Mouse (Mus musculus) neutrophil, adult 83 days (primary cell): ENCODE data around the gene Ccdc12. TPM values are rescaled to one million over a fixed set of nuclear protein-coding genes. Genes with fewer than 3 reads are reported as not detected.

Source experiments
- total RNA-seq, 2 experiments: library from RNA; stranded (reverse); gene quantifications; one replicate each; pipeline ENCODE4 v1.2.4; 2023

The Ccdc12 gene
- total RNA-seq = 100 to 1,000 TPM; 128 to 154 TPM

GRCm38 (mm10) chr9:110656249-110657221 is at the start of gene Ccdc12:
TSS of gene Ccdc12 (plus strand) at chr9:110656503.

GRCm38 (mm10) chr9:110624361-110625166 is 31.7 kb upstream of the Ccdc12 start, which contains the start of gene Nradd:
TSS of gene Nradd (minus strand) at chr9:110624452.

GRCm38 (mm10) chr9:110653655-110654461 is 2.4 kb upstream of the Ccdc12 start, which contains the start of gene Nbeal2:
TSS of gene Nbeal2 (minus strand) at chr9:110654161.

GRCm38 (mm10) chr9:110741711-110742294 is 85.5 kb downstream of the Ccdc12 start, which contains the start of gene Myl3:
TSS of gene Myl3 (plus strand) at chr9:110741861.

GRCm38 (mm10) chr9:110746961-110747360 is 90.7 kb downstream of the Ccdc12 start, which contains the start of gene Pth1r:
TSS of gene Pth1r (minus strand) at chr9:110747145.

Other genes with a start within 250 kb of the Ccdc12 start
- 10 to 100 TPM; 24.0 to 37.9 TPM for gene Ptpn23, start 248.3 kb upstream of the Ccdc12 start, total RNA-seq
- over 10,000 TPM; 16,812 to 17,778 TPM for gene Ngp, start 236.8 kb upstream of the Ccdc12 start, total RNA-seq
- 10 to 100 TPM; 26.5 to 33.3 TPM for gene Klhl18, start 179.8 kb upstream of the Ccdc12 start, total RNA-seq
- gene Kif9, start 179.5 kb upstream of the Ccdc12 start, total RNA-seq = 1 to 10 TPM; 1.2 to 1.3 TPM
- gene Setd2, start 123.9 kb upstream of the Ccdc12 start, total RNA-seq = 100 to 1,000 TPM in 1 of 2 experiments, 10 to 100 TPM in 1; 86.6 to 102 TPM
- 1 to 10 TPM; 8.0 to 8.6 TPM for gene Nradd, start 32.1 kb upstream of the Ccdc12 start, total RNA-seq
- 100 to 1,000 TPM; 266 to 300 TPM for gene Nbeal2, start 2.3 kb upstream of the Ccdc12 start, total RNA-seq
- under 1 TPM in 1 of 2 experiments, not detected in 1; 0.50 TPM for gene Myl3, start 85.4 kb downstream of the Ccdc12 start, total RNA-seq
- 1 to 10 TPM; 1.2 to 1.5 TPM for gene Pth1r, start 90.6 kb downstream of the Ccdc12 start, total RNA-seq
- not detected for gene Prss42, start 141.7 kb downstream of the Ccdc12 start, total RNA-seq
- not detected for gene Prss44, start 157.5 kb downstream of the Ccdc12 start, total RNA-seq
- gene Prss43, start 170.2 kb downstream of the Ccdc12 start, total RNA-seq = not detected
- gene Prss45, start 178.1 kb downstream of the Ccdc12 start, total RNA-seq = not detected
- gene Prss46, start 188.0 kb downstream of the Ccdc12 start, total RNA-seq = not detected
- gene Prss50, start 201.5 kb downstream of the Ccdc12 start, total RNA-seq = 1 to 10 TPM; 2.2 to 2.6 TPM
- gene Als2cl, start 223.4 kb downstream of the Ccdc12 start, total RNA-seq = 1 to 10 TPM in 1 of 2 experiments, under 1 TPM in 1; 0.39 to 1.1 TPM
- under 1 TPM; 0.13 to 0.57 TPM for gene Tmie, start 223.6 kb downstream of the Ccdc12 start, total RNA-seq